Mouse (Mus musculus) gastrocnemius, adult 8-10 months (tissue): ENCODE measurements around the gene Rab3ip. TPM values are rescaled to one million over a fixed set of nuclear protein-coding genes. Genes with fewer than 3 reads are reported as not detected.
A peak's percentile ranks its signal among the peaks of the same experiment; 100 is the strongest.

Experiments used
- DNase-seq, 2 experiments: peaks; one replicate each; pipeline ENCODE4 v3.0.0; 2022; ENCODE audit warnings: low spot score in 2 of 2
- total RNA-seq, 4 experiments: library from RNA; stranded (reverse); gene quantifications; 2 replicates each; pipeline ENCODE4 v1.2.4; 2022

Gene Rab3ip
- 10 to 100 TPM; 25.0 to 47.1 (median 34.0) TPM for total RNA-seq

DNA sequence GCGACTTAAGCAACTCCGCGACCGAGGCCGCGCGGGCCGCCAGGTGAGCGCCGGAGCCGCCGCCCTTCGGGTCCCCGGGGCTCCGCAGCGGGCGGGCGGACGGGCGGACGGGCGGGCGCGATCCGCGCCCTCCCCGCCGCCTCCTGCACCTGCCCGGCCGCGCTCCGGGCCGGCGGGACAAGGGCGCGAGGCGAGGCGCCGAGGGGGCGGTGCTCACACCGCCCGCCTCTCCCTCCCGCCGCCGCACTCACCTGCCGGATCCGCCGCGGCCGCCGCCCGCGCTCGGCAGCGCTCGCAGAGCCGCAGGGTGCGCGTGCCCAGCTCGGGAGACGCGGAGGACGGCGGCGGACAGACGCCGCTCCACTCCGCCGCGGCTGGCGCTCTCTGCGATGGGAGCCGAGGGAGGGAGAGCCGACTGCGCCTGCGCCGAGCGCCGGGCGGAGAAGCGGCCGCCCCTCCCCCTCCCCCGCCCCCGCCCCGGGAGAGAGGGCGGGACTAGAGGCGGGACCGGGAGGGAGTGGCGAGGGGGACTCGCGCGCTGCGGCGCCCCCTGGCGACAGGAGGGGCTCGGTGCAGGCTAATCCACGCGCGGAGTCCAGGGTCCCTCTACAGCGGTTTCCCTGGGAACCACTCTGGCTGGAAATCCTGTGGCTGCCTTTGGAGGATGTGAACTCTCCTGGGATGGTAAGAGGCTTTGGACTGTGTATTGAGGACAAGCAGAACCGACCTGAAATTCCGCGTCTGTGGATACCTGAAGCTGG is at the start of gene Rab3ip:
Rab3ip (minus strand) TSS at position 761 of the 761 bp plus-strand sequence.
- peak; percentile 79 to 82 for DNase-seq

DNA sequence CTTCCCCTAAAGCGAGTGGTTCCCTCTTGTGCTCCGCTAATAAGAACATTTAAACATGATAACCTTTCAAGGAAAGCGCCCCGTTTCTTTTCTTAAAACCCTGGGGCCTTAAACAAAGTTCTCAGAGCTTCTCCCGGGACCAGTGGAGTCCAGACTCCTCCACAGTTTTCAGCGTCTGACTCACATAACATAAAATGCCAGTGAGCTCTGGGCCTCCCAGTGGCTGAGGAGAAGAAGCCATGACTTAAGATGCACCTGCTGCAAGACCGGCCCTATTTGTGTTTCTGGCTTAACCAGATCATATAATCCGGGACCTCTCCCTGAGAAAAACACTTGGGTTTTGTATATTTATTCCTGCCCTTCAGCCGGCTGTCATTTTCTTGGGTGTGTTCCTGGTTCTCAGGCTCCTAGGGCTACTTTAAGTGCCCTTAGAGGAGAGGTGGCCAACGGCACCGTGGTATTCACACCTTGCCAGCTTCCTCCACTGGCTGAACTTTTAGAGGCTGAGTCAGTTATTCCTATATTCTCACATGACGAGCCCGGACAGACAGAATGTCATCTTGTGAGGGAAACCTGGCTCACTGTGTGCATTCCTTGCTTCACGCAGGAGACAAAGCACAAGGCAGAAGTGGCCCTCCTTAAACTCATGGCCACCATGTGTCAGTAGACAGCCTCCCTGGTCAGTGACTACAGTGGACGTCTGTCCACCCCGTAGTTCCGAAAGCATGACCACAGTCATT is 48.3 kb upstream of the Rab3ip start:
- peak in 1 of 2 experiments; percentile 31 for DNase-seq

DNA sequence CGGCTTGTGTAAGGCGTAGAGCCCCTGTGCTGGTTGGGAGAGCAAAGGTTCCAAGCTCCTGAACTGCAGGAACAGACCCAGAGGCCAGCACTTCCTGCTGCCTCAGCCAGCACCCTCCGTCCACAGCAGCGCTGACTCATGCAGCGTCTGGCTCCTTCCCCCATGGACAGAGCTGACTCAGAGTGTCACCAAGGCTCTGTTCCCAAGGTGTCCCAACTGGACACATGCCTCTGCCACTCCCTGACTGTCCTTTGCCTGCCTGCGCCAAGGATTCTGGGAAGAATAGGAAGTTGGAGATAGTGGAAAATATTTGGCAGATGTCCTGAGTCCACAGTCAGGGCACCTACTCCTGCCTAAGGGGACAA is 45.6 kb upstream of the Rab3ip start:
- DNase-seq = peak; percentile 63 to 76

DNA sequence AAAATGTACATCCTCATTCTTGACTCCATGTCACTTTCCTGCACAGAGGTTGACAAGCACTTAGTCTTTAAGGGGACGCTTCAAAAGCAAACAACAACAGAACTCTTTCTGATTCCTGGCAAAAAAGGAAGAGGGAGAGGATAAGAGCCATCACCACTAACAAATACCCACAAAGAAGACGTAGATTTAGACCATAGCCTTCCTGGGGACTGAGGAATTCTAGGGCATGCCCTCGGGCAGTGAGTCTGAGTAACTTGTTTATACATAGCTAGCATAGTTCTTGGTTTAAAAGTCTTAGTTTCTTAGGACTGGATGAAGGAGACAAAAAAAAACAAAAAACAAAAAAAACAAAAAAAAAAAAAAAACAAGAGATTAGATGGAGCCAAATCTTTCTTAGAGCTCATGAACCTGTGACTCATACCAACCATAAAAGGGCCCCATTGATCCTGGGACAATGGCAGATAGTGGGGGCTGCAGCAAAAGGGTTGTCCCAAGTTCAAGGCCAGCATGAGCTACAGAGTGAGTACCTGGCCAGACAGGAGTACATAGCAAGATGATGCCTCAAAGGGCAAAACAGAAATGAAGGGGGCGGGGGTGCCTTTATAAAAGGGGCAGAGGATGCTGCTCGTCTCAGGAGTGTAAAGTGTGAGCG is 45.1 kb upstream of the Rab3ip start:
- DNase-seq = no peak

DNA sequence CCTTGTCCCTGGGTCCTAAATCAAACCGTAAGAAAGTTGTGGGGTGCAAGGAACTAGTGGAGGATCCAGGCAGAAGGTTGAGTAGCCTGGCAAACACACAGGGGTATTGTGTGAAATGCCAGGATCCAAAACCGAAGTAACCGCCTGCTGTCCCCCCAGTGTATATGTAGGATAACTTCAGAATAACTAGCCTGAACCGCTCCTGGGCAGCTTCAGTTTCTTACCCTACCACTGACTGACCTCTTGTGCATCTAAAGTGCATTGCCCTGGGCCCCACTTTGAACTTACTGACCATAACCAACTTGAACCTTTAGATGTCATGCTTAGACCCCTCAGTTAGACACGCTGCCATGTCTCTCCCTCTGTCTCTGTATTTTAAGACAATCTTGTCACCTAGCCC is 44.6 kb upstream of the Rab3ip start:
- DNase-seq = no peak

DNA sequence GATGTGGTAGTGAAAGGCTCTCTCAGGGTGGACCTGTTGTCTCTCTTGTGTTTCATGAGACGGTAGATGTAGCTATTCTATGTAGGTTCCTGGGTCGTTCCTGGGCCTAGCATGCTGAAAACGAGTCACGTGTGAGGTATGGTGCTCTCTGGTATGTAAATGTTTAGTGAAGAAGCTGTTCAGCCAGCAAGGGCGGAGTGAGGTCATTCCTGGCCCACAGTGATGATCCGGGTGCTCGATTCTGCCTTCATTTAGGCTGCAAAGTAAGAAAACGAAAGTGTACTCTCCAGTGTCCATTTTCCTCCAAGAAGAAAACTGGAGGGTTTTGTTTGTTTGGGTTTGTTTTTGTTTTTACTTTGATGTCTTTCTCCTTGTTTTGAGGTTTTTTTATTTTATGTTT is 43.4 kb upstream of the Rab3ip start:
- DNase-seq = no peak

DNA sequence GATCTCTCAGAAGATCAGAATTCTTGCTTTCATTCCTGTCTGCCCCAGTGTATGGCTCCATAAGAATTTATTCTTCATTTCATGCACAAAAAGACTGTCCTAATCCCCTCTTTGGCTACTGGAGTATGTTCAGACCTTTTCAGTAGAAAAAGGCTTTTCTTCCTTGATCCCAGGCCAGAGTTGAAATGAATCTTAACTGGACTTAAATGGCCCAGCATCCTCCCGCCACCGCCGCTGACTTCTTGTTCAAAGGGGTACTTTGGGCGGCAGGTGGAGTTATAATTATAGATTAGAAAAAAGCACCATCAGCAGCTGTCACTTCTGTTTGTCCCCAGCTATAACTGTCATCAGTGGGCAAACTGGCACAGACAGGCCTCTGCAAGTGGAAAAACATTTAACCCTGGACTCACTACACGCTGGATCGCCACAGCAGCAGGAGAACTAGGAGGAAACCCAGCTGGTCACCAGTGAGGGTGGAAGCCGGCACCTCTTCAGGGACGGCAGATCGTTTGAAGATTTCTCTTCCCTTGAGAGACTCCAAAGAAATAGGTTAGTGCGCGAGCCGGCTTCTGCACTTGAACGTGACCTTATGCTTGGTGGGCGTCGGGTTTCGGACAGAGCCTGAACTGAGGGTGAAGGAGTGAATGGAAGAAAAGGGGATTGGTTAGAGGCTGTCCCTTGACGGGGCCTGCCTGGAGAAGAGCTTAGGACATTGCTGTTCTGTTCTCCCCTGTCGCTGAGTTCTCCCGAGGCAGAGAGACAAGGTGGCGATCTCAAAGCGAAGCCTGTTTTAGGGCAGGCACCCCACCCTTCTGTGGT is 35.9 kb upstream of the Rab3ip start, which contains the start of gene Best3:
Best3 (plus strand) TSS at position 51 of the 819 bp plus-strand sequence.
- DNase-seq = peak in 1 of 2 experiments; percentile 18

DNA sequence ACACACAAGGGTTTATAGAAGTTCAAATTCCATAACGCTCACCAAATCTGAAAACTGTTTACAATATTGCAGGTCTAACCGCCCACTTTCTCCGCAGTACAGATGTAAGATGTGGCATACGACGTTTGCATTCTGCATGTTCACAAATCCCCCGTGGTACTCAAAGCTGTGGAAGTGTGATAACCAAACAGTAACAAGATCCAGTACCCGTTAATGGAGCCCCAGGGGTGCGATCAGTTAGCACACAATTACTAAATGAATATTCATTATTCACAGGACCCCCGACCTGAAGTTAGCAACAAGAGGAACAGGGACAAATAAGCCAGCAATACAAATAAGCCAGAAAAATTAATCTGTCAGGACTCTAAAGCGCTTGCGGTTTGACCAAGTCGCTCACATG is 34.3 kb upstream of the Rab3ip start:
- DNase-seq = no peak

DNA sequence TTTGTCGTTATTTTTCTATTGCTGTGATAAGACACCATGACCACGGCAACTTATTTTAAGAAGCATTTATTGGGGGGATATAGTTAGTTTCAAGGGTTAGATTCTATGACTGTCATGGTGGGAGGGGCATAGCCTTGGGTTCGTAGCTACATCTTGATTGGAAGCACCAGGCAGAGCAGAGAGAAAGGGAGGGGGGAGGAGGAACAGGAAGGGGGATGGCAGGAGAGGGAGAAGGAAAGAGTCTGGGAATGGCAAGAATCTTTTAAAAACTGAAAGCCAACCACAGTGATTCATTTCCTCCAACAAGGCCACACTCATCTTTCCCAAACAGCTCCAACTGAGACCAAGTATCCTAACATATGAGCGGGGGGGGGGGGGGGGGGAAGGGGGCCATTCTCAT is 32.0 kb upstream of the Rab3ip start:
- DNase-seq = no peak

DNA sequence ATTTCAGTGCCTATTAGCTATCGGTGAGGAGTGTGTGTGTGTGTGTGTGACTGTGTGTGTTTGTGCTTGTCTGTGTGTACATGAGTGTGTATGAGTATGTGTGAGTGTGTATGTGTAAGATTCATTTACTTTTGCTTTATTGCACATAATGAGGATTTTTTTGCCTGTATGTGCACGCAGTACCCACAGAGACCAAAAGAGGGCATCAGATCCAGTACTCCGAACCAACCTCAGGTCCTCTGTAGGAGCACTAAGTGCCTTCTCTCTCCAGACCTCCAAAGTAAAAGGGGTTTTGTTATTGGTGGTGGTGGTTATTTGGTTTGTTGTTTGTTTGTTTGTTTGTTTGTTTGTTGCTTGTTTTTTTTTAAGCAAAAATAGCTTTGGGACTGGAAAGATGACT is 30.3 kb upstream of the Rab3ip start:
- no peak for DNase-seq

DNA sequence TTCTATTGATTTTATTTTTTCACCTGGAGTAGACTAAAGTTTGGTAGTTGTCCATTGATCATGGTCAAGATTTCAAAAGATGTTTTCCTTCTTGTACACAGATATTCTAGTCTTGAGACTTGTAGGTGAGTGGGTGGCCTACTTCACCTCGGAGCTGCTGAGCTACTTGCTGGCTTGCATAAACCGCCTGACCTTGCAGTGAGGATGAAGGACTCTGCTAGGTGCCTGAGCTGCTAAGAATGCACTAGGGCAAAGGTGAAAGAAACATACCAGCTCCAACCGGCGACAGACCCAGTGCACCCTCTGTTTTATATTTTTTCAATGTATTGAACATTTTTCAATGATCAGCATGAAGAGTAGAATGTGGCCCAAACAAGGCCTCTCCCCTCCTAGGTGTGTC is 29.7 kb upstream of the Rab3ip start:
- no peak for DNase-seq

DNA sequence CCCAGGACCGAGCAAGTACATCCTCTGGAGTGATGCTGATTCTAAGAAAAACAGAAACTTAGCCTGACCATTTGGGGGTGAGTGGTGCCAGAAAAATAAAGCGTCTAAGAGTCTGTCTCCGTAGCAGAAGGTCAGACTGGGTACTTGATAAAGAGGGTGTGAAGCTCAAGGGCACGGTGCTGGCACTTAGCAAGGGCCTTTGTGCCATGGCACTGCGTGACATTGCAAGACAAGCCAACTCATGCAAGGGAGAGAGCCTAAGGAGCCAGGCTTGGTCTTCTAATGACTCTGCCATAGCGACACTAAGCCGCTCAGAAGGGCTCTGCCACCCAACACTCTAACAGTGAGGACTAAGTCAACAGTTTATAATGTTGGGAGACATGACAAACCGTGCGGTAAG is 28.3 kb upstream of the Rab3ip start:
- DNase-seq = no peak

DNA sequence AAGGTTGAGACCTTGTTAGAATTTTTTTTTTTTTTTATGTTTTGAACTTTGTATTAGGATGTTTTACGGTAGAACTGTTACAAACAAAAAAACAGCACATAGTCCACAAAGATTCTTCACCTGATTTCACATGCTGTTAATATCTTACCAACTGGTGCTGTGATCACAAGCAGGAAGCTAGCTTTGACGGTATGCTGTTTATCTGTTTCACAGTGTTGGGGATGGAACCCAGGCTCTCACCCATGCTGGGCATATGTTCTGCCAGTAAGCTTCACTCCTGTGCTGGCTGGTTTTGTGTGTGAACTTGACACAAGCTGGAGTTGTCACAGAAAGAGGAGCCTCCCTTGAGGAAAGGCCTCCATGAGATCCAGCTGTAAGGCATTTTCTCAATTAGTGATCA is 27.3 kb upstream of the Rab3ip start:
- DNase-seq = no peak

DNA sequence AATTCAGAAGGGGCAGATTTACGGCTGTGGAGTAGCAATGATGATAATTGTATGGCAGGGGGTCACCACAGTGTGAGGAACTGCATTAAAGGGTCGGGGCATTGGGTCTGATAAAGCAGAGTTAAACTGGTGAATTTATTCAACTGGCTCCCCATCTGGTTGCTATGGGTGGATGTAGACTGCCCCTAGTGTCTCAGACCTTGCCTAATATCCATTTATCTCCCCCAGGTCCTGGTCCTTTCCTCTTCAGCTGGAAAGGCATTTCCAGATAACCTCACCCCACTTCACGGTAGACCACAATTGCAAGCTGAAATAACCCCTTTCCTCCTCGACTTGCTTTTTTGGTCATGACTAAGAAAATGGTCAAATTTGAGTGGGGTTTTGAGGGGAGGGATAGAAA is 26.9 kb upstream of the Rab3ip start:
- no peak for DNase-seq

DNA sequence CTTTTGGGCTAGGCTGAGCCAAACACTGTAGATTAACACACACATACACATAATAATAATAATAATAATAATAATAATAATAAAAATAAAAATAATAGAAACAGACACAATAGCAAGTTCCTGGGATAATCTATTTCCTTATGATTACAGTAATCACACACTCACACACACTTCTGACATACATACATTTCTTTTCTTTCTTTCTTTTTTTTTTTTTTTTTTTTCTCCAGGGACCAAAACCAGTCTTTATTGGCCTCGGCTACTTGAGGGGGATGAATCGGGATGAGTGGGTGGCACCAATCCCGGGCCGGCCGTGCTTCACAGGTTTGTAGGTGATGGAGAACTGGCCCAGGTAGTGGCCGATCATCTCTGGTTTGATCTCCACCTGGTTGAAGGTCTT is 21.9 kb upstream of the Rab3ip start, which contains the start of gene Gm10271:
Gm10271 (minus strand) TSS at position 101 of the 400 bp plus-strand sequence.
- DNase-seq = no peak

DNA sequence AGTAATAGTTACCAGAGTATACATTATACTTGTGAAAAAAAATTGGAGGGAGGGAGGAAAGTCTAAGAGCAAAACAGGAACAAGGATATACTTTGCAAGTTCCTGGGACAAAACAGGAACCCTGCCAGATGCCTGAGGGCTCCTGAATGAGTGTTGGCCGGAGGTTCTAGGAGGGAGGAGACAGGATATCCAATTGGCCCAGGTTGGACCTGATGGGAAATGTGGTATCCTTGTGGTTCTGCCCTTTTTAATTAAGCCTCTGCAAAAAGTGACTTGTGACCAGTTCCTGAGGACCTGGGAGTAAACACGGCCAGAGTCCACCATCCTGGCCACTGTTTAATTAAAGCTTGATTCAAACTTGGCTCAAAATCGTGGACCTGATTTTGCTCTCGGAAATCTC is 18.2 kb upstream of the Rab3ip start:
- DNase-seq = no peak

DNA sequence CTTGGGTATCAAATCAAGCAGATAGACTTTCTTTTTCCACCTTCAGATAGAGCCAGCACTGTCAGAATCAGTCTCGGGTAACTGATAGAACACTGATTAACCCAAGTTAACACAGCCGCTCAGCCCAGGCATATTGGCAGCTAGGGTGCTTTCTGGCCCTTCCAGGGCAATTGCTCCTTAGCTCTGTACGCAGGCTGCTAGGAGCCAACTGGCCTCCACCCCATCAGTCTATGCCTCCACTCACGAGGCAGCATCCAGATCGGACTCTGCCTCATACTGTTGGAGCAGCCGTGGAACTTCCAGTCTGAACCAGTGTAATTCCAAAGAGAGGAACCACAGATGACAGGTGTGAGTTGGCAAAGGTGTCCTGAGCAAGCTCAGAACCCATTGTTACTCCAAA is 15.5 kb upstream of the Rab3ip start:
- no peak for DNase-seq

DNA sequence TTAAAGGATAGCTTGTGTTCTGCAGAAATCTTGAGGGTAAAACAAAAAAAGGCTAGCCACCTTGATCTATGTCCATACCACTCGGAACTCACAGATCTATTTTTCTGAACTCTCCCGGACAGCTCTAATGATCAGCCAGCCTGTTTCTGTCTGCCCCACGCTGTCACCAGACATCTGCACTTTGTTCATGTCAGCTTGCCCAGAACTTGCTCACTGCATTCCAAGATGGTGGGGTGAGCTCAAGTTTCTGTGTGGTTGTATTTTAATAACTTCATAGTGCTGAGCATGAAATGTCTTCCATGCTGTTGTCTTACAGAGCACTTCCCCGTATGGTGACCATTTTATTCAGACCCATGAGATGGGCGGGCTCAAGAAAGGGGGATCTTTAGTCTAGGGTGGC is 14.7 kb upstream of the Rab3ip start:
- no peak for DNase-seq

DNA sequence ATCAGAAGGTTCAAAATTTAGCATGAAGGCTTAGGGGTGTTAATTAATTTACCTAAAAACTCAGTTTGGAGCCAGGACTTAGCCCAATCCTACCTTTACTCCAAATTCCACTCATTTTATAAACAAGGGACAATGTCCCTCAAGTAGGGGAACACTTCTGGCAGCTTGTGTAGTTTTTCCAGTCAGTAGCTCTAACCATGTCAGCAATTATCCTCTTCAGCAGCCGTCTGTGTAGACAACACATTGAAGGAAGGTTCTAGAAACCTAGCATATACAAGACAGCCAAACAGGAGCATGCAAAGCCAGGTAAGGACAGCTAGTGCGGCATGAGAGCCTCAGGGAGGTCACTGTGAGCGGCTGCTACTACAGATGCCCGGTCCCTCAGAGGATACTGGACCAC is 14.0 kb upstream of the Rab3ip start:
- no peak for DNase-seq

DNA sequence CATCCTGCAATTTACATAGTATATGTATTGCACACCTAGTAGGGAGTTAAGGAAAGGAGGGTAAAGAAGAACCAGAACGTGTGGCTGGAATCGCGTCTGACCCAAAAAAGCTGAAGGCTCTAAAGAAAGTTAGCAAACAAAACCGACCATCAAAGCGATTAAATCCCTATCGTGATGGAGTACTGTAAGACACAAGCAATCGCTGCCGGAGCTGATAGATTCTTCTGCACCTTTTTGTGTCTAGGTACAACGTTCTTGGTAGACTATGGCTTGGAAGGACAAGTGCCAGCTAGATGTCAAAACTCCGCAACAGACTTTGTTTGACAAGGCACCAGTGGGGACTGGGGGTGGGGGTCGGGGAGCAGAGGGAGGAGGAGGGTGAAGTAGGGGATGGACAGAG is 13.5 kb upstream of the Rab3ip start:
- DNase-seq = no peak

DNA sequence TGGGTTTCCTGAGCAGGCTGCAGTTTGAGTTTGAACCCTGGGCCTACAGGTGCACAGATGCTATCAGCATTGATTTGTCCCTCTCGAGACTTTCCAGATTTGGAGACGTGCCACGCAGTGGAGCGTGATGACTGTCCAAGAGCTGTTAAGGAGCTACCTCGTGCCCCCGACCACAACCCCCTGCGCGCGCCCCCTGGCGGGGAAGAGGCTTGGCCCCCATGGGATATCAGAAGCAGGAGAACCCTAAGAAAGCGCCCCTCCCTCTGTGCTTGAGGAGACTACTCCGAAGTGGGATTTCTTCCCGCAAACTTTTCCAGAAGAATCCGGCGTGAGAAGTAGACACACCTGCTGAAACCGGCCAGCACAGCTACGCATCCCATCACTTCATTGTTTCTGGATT is 12.2 kb upstream of the Rab3ip start:
- DNase-seq = no peak

DNA sequence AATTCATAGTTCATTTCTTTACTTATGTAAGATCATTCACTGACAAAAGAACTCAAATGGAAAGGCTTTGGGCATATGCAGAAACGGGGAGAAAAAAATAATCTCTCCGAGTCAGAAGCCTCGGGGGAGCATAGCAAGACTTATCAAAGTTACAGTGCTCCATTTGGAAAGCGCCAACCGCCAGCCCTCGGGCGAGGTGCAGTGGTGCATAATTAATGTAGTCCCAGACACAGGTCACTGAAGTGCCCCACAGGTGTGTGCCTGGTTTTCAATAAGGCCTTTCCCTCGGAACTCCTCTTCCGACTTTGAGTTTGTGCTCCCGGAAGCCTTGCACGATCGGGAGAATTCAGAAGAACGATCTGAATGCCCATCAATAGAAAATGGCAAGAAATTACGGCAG is 11.6 kb upstream of the Rab3ip start:
- DNase-seq = no peak
